Mouse (Mus musculus) spleen, adult 18-20 months (tissue): ENCODE results near the gene Cd59a.
"Not testable (repeated sequence)": the region's sequence is repeated elsewhere in the genome, so short reads cannot be mapped to it uniquely, and the experiment has no call there.

ENCODE experiments used
- DNase-seq, 2 experiments: peaks; one replicate each; pipeline ENCODE4 v3.0.0; 2022; ENCODE audit warnings: mixed read lengths in 2 of 2

Cd59a gene

DNA sequence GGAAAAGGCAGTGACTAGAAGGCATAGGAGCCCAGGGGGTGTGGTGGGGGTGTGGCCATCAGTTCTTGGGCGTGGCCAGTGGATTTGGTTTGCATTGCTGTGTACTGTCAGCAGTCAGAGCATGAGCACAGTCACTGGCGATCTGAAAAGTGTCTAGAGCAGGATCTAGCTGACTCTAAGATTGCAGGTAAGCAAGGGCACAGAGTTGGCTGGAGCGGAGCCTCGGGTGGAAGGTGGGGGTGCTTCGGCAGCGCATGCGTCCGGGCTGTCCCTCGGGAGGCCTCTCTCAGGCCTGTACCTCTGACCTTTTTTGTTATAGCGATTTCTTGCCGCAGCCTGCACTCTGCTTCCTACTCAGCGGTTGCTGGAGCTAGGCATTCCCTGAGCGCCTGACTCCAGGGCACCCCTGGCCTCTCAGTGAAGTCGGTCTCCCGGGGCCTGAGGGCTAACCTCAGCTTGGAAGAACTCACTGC is at the start of gene Cd59a:
Gene Cd59a, plus strand, starts transcription at position 61 of the 473 bp plus-strand sequence.
- DNase-seq = peak; percentile 45 to 60

GRCm38 (mm10) chr2:104058381-104058780 is 37.2 kb upstream of the Cd59a start:
- no peak for DNase-seq

DNA sequence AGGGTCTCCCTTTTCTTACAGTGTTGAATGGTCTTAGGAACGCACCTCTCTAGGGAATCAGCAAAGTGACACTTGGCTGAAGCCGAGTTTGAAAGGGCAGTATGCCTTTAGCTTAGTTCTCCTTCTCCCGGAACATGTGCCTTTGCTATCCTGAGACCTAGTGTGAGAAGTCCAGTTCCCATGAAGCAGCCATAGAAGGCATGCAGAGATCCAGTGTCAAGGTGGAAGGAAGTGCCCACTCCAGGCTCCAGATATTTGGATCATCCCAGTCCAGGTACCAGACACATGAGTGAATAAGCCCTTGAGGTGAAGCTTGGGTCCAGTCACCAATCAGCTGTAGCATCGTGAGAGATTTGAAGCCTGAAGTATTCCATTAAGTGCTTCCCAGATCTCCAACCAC is 36.6 kb upstream of the Cd59a start:
- DNase-seq = no peak

- DNase-seq = no peak
Observed at GRCm38 (mm10) chr2:104059786-104060185, 35.8 kb upstream of the Cd59a start.

GRCm38 (mm10) chr2:104060996-104061395 is 34.6 kb upstream of the Cd59a start:
- DNase-seq = no peak

GRCm38 (mm10) chr2:104062665-104063064 is 32.9 kb upstream of the Cd59a start:
- no peak for DNase-seq

DNA sequence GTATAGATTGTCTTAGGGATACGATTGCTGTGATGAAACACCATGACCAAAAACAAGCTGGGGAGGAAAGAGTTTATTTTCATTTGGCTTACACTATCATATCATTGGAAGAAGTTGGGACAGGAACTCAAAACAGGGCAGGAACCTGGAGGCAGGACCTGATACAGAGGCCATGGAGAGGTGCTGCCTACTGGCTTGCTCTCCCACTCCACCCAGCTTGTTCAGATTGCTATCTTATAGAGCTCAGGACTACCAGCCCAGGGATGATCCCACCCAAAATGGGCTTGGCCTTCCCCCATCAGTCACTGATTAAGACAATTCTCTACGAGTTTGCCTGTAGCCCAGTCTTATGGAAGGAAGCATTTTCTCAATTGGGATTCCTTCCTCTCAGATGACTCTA is 31.4 kb upstream of the Cd59a start:
- DNase-seq = no peak

- not testable (repeated sequence) for DNase-seq
Observed at GRCm38 (mm10) chr2:104065526-104065925, 30.1 kb upstream of the Cd59a start, which contains the start of gene Gm10912. Gene Gm10912 (plus strand): TSS chr2:104065826.

DNA sequence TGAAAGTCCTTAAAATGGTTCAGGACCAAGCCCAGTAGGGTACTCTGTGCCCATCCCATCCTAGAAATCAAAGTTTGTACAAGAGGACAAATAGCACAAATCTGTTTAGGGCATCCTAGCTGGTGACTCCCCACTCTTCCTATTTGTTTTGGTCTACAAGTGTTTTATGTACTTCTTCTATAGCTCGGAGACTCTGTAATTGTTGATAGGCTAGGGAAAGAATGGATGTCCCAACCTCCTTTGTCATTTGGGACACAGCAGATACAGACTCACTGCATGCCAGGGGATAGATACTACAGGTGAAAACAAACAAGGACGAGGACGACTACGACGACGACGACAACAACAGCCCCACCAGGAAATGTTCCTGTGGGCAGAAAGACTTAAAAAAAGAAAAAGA is 27.2 kb upstream of the Cd59a start, which contains the start of gene Gm10799:
Gene Gm10799, minus strand, starts transcription at position 101 of the 400 bp plus-strand sequence.
- DNase-seq = not testable (repeated sequence)

GRCm38 (mm10) chr2:104069704-104070185 is 25.9 kb upstream of the Cd59a start, which contains the start of gene Cd59b:
Gene Cd59b (plus strand): TSS chr2:104069849.
- peak; percentile 21 to 52 for DNase-seq

DNA sequence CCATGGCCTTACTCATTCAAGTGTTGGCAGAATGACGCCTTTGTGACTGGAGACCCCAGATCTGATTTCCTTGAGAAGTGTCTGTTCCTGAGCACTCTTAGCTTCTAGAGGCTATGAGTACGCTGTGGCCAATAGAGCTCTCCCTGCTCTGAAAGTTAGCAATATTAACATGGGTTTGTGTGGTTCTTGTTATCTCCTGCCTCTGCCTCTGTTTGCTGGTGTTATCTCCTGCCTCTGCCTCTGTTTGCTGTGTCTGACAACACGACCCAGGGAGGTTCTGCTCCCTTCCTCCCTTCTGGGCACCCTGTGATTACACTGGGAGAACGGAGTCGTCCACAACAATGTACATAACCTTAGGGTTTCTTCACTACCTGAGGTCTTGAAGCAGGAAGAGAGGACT is 17.3 kb upstream of the Cd59a start:
- DNase-seq = not testable (repeated sequence)

DNA sequence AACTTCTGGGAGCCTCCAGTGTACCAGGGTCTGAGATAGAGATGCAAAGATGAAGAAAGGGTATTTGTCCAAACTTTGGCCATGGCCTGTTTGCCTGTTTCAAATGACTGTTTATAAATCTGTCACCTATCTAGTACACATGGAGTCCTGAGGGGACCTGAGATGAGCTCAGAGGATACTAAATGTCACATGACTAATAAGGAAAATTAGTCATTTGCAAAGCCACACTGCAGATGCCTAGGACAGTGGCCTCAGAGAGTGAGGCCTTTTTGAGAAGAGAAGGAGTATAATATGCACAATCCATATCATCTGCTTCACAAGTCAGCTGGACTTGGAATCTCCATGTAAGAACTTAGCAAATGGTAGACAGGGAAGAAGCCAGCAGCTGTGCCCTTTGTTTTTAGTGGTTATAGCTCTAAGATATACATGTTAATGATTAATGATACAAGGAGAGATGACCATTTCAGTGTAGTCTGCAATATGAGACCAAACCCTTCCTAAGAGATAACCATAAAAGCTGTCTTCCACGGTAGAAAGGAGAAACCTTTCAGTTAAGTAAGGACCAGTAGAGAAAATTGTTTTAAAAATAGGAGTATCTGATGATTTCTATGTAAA is 14.1 kb upstream of the Cd59a start:
- not testable (repeated sequence) for DNase-seq

- no peak for DNase-seq
Observed at GRCm38 (mm10) chr2:104082474-104082873, 13.1 kb upstream of the Cd59a start.

GRCm38 (mm10) chr2:104084027-104084426 is 11.6 kb upstream of the Cd59a start:
- DNase-seq = not testable (repeated sequence)

- DNase-seq = not testable (repeated sequence)
Observed at GRCm38 (mm10) chr2:104087562-104087961, 8.0 kb upstream of the Cd59a start.

DNA sequence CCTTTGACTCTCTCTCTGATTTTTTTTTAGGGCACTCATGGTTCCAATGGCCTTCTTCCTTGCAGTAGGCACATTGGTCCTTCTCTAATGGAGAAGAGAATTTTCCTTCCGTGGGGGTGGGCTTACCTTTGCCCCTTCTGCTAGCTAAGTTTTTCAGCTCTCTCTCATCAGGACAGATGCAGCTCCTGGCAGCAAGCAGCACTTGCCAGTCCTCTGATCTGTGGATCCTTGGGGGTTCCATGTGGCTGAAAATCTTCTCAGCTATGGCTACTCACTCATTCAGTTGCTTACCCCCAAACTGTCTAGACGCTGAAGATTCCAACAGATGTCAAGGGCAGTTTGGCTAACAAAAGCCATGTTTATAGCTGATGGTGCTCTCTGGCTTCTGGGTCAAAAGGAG is 2.3 kb upstream of the Cd59a start:
- no peak for DNase-seq

- DNase-seq = no peak
Observed at GRCm38 (mm10) chr2:104096256-104096655, 655 bp downstream of the Cd59a start.

- DNase-seq = not testable (repeated sequence)
Observed at GRCm38 (mm10) chr2:104096796-104097195, 1.2 kb downstream of the Cd59a start.

DNA sequence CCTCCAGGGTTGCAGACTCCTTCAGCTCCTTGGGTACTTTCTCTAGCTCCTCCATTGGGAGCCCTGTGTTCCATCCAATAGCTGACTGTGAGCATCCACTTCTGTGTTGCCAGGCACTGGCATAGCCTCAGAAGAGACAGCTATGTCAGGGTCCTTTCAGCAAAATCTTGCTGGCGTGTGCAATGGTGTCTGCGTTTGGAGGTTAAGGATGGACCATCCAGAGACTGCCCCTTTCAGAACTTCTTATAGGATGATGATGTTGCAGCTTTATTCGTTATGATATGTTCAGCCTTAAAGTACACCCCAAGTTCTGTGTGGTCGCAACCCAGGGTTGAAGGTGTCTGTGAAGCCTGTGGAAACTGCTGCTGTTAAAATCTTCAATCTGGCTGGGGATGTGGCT is 1.8 kb downstream of the Cd59a start:
- not testable (repeated sequence) for DNase-seq

DNA sequence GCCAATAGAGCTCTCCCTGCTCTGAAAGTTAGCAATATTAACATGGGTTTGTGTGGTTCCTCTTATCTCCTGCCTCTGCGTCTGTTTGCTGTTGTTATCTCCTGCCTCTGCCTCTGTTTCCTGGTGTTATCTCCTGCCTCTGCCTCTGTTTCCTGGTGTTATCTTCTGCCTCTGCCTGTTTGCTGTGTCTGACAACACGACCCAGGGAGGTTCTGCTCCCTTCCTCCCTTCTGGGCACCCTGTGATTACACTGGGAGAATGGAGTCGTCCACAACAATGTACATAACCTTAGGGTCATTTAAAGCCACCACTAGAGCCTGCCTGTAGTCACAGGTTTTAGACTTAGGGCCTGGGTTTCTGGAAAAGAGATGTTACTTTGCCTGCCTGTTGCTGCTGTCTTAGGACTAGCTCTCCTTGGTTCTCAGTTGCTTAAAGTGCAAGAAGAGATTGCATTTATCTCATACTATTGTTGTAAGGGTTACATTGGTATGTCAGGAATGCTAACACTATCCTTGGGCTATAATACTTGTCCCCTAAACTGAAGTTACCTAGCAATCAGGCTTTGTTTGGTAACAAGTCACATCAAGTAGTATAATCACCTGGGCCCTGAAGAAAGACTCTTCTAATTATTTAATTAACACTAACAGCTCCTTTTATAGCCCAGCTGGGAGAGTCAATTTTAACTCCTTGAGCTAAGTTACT is 3.1 kb downstream of the Cd59a start:
- DNase-seq = no peak

- DNase-seq = no peak
Observed at GRCm38 (mm10) chr2:104099231-104099585, 3.6 kb downstream of the Cd59a start.

DNA sequence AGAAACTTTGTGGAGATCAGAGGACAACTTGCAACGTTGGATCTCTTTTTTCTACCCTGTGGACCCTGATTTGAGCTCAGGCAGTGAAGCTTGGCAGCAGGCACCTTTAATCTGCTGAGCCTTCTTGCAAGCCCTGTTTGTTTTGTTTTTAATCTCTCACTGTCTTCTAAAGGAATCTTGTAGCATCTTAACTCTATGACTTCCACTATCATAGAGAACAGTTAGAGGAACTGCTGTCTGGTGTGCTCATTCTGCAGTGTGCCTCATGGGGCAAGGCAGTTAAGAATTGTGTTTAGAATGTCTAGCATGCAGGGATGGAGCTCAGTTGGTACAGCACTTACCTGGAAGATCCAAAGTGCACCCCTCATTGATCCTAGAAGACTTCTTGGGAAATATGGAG is 4.3 kb downstream of the Cd59a start:
- DNase-seq = no peak

- DNase-seq = no peak
Observed at GRCm38 (mm10) chr2:104104800-104105199, 9.2 kb downstream of the Cd59a start.

GRCm38 (mm10) chr2:104109021-104109420 is 13.4 kb downstream of the Cd59a start:
- DNase-seq = not testable (repeated sequence)
